Mouse (Mus musculus) megakaryocyte, embryonic 14.5 days (primary cell): ENCODE data around the gene Iah1. TPM values are rescaled to one million over a fixed set of nuclear protein-coding genes. Genes with fewer than 3 reads are reported as not detected.

Experiments used
- H3K27me3 ChIP-seq: replicated peaks from 2 replicates; pipeline ENCODE3; 2012; ENCODE audit warnings: inconsistent platforms
- H3K36me3 ChIP-seq: replicated peaks from 2 replicates; pipeline ENCODE3; 2012; ENCODE audit warnings: low read length, inconsistent platforms, mixed read lengths
- H3K4me1 ChIP-seq: 2 replicates; pipeline ENCODE4 v1.6.1; 2012; ENCODE audit warnings: inconsistent platforms
- H3K4me3 ChIP-seq: replicated peaks from 2 replicates; pipeline ENCODE3; 2012; ENCODE audit warnings: moderate library complexity, mild to moderate bottlenecking, inconsistent platforms
- H3K9me3 ChIP-seq: 2 replicates; pipeline ENCODE4 v1.6.1; 2012; ENCODE audit warnings: inconsistent platforms
- FLI1 ChIP-seq: IDR thresholded peaks from 2 replicates; pipeline ENCODE4 v1.6.1; 2012; ENCODE audit warnings: low read length, inconsistent platforms, mixed read lengths
- GATA1 ChIP-seq: IDR thresholded peaks from 3 replicates; pipeline ENCODE4 v1.6.1; 2012; ENCODE audit warnings: mixed read lengths, low read length, inconsistent platforms, borderline replicate concordance
- polyA plus RNA-seq: library from polyadenylated mRNA; stranded (reverse); fragments of >175 nt; gene quantifications from 2 replicates; pipeline ENCODE4 v1.2.3, GENCODE M21; 2012; ENCODE audit warnings: low replicate concordance; ENCODE audit not compliant: insufficient read depth

Iah1 gene
- polyA plus RNA-seq, 1 experiment, result 188 TPM

DNA sequence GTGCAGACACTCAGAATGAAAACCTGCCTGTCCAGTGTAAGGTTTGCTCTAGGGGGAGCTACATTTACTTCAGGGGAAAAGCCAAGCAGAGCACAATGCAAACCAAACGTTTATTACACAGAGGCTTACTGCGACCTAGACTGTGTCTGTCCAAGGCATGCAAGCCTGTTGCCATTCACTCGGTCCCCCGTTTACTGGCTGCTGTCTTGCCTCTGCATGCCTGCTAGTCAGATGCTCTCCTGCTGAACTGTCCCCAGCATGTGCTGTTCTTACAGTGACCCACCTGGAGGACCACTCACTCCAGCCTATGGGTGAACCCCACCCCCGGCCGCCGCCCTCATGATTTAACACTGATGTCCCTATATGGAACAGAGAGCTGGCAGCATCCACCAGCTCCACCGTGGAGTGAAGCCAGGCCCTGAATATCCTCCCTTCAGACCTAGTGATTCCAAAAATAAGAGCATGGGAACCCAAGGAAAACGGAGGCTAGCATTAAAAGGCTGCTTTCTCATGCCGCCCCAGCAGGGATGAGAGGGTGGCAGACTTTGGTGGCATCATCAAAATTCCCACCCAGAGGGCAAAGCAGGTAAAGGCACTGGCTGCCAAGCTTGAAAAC lies 14.9 kb downstream of the Iah1 start:
- Histone ChIP-seq H3K9me3 (no peaks in the 10 kb centered on the region), H3K4me1 (peaks cover 23% of the 10 kb centered on the region), H3K36me3 (peaks cover 94% of the 10 kb centered on the region), H3K27me3 (no peaks in the 10 kb centered on the region), H3K4me3 (no peak overlapping the region)
- TF ChIP-seq GATA1 (no peak), FLI1 (no peak)

DNA sequence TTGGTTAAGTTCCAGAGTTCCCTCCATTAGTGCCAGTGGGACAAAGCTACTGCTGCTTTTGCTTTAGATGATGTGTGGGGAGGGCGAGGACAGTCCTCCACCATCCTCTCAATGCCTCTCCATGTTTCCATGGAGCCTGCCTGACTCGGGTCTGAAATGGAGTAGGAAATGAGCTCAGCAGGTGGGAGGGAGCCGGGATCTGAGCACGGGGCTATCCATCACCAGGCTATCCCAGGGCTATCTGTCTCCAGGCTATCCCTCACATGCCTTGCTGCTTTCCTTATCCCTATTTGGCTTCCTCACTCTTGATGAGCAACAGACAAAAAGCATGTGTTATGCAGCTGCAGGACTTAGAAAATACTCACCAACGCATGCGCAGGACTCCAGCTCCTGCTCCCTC lies 15.5 kb downstream of the Iah1 start:
- Histone ChIP-seq H3K4me3 (no peak overlapping the region), H3K4me1 (peaks cover 23% of the 10 kb centered on the region), H3K27me3 (no peaks in the 10 kb centered on the region), H3K36me3 (peaks cover 94% of the 10 kb centered on the region), H3K9me3 (no peaks in the 10 kb centered on the region)
- TF ChIP-seq GATA1 (no peak), FLI1 (no peak)

DNA sequence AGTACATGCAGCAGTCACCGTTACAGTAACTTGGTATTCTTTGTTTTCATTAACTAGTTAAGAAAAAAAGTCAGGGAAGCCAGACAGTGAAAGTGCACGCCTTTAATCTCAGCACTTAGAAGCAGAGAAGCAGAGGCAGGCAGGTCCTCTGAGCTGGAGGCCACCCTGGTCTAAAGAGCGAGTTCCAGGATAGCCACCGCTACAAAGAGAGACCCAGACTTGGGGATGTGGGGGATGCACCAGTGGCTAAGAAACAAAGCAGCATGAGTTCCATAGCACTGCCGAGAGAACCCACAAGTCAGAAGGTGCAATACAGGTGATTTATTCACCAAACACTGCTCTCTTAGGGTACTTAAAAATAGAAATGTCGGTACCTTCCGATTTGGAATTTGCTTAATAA lies 16.8 kb downstream of the Iah1 start:
- H3K4me1 ChIP-seq, result peaks cover 23% of the 10 kb centered on the region
- TF ChIP-seq FLI1 (no peak), GATA1 (no peak)
- no peaks in the 10 kb centered on the region for H3K9me3 ChIP-seq
- H3K36me3 ChIP-seq, result peaks cover 90% of the 10 kb centered on the region
- no peaks in the 10 kb centered on the region for H3K27me3 ChIP-seq
- no peak overlapping the region for H3K4me3 ChIP-seq

DNA sequence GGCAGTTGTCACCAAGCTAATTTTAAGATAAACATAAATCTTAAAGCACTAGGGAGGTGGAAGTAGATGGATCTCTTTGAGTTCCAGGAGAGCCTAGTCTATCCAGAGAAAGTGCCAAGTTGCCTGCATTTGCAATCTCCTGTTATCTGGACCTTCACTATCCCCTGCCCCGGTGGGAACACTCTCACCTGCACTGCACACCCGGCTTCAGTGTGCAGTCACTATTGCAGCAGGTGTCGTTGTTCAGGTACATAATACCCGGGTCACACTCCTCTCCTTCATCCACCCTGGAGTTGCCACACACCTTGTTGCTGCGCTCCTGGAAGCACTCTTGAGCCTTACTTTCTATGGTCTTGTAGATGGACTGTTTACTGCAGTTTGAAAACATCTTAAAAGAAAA lies 17.6 kb downstream of the Iah1 start:
- Histone ChIP-seq H3K4me3 (no peak overlapping the region), H3K4me1 (peaks cover 23% of the 10 kb centered on the region), H3K9me3 (no peaks in the 10 kb centered on the region), H3K36me3 (peaks cover 88% of the 10 kb centered on the region), H3K27me3 (no peaks in the 10 kb centered on the region)
- TF ChIP-seq FLI1 (no peak), GATA1 (no peak)

DNA sequence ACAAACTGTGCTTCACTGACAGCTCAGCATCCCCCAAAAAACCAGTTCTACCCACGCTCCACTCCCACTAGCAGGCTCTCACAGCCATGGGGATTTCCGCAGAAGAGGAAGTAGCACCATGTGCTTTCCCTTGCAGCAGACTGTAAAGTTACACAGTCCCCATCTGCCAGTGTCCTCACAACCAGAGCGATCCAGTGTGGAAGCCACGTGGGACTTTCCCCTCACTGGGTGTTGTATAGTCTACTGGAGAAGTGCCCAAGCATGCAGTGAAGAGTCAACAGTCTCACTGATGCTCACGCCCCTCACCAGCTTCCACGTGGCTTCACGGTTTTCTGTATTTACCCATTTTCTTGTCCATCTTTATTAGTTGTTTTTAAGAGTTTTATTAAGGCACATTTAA lies 19.7 kb downstream of the Iah1 start:
- Histone ChIP-seq H3K27me3 (no peaks in the 10 kb centered on the region), H3K9me3 (no peaks in the 10 kb centered on the region), H3K4me3 (no peak overlapping the region), H3K36me3 (peaks cover 89% of the 10 kb centered on the region), H3K4me1 (peaks cover 21% of the 10 kb centered on the region)
- TF ChIP-seq FLI1, result no peak
- TF ChIP-seq GATA1, result no peak

DNA sequence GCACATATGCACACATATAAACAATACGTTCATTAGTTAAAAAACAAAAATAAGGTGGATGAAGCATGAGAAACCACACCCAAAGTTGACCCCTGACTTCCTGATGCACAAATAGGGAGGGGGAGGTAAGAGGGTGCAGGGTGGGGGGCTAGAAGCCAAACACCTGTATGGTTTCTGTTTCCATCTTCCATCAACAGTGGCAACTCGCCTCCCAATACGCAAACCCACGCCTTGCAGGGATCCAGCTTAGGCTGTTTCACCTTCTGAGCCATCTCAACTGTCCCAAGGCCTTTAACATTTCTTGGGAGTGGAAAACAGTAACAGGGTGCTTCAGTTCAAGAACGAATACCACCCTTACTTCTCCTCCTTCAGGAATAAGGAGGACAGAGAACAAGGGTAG lies 21.0 kb downstream of the Iah1 start:
- Histone ChIP-seq H3K4me3 (no peak overlapping the region), H3K36me3 (peaks cover 87% of the 10 kb centered on the region), H3K9me3 (no peaks in the 10 kb centered on the region), H3K4me1 (peaks cover 9% of the 10 kb centered on the region; the same call in 1 of the 2 replicates), H3K27me3 (no peaks in the 10 kb centered on the region)
- TF ChIP-seq GATA1 (no peak), FLI1 (no peak)

DNA sequence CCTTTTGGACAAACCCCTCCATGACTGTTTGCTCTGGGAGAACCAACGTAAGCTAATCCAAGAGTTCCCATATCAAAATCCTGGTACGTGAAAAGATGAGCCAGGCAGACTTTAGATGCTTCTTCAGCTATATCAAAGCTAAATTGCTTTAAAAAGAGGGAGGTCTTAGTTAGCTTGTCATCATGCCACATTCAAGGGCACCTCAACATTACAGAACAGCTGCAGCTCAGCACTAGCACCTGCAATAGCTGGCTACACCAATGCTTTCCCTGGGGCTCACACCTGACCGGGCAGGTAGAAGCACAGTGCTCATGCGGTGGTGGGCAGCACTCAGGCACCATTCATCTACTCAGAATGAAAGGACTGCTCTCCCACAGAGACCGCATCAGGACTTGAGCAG lies 24.5 kb downstream of the Iah1 start:
- no peak for TF ChIP-seq GATA1
- TF ChIP-seq FLI1, result no peak
- 0 out of 2 replicates have a peak, but pooled peaks cover 3% of the 10 kb centered on the region for H3K4me1 ChIP-seq
- no peaks in the 10 kb centered on the region for H3K9me3 ChIP-seq
- H3K36me3 ChIP-seq, result peaks cover 80% of the 10 kb centered on the region
- H3K27me3 ChIP-seq, result no peaks in the 10 kb centered on the region
- H3K4me3 ChIP-seq, result no peak overlapping the region

DNA sequence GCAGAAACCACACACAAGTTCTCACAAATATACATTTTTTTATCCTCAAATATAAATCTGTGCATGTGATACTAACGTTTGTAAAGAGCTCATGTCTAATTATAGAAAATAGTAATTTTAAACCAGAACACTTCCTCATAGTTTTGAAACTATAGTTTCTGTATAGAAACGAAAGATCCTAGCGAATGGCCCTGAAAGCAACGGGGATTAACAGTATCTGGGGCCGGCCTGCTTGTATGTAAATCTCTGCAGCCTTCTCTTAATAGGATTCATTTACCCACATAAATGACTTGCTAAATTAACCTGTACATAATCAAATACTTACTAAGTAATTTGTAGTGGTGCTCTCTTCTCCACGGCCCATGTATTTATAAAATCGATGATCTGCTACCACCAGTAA lies 30.8 kb downstream of the Iah1 start:
- H3K27me3 ChIP-seq, result no peaks in the 10 kb centered on the region
- H3K4me1 ChIP-seq, result no peaks in the 10 kb centered on the region
- no peak for TF ChIP-seq GATA1
- TF ChIP-seq FLI1, result no peak
- peaks cover 78% of the 10 kb centered on the region for H3K36me3 ChIP-seq
- H3K9me3 ChIP-seq, result no peaks in the 10 kb centered on the region
- H3K4me3 ChIP-seq, result no peak overlapping the region

DNA sequence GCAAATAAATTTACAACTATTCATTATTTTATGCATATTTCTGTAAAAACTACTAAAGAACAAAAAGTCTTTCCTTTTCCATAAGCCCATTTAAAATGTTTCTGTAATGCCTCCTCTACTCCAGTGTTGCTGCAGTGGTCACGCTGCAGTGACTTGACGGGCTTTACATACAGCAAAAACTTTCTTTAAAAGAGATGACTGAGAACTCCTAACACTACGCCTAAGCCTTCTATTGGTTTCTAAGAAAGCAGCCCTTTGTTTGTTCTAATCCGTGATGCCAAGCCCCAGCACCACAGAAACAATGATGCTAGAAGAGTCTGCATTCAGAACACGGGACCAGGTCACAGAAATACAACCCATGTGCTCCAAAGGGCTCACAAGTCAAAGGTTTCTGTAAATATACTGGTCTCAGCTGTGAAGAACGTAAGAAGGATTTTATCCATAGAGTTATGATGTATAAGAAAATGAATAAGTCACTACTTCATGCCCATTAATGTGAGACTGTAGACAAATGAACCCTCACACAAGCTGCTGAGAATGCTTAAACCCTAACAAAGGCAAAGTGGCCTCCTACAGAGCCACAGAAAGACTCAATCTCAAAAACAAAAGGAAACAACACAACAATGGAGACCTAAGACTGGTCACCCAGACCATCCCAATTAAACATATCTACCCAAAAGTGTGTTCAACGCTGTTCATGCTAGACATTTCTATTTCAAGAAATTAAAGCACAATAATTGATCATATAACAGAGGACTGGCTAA lies 34.1 kb downstream of the Iah1 start:
- Histone ChIP-seq H3K4me3 (no peak overlapping the region), H3K27me3 (no peaks in the 10 kb centered on the region), H3K4me1 (no peaks in the 10 kb centered on the region), H3K9me3 (no peaks in the 10 kb centered on the region), H3K36me3 (peaks cover 81% of the 10 kb centered on the region)
- TF ChIP-seq GATA1 (no peak), FLI1 (no peak)

DNA sequence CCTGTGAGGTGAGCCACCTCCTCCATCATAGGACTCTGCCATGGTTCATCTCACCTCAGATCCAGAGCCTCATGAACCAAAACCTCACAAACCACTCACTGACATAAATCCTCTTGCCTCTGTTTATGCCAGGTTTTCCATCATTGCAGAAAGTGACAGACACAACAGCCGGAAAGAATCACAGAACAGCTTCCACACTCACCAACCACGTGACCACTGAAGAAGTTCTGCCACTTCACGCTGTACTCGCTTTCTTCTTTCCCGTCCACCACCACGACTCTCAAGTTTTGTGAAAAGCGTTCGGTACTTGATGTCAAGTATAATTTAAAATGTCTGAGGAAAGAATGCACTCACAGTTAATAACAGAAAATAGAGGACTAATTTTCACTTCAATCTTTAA lies 37.5 kb downstream of the Iah1 start:
- Histone ChIP-seq H3K36me3 (peaks cover 69% of the 10 kb centered on the region), H3K9me3 (no peaks in the 10 kb centered on the region), H3K4me3 (no peak overlapping the region), H3K4me1 (no peaks in the 10 kb centered on the region), H3K27me3 (no peaks in the 10 kb centered on the region)
- TF ChIP-seq FLI1 (no peak), GATA1 (no peak)
